Mouse (Mus musculus) embryo, embryonic 11.5 days (tissue): ENCODE measurements around the gene Cyp2ab1.
A peak's percentile ranks its signal among the peaks of the same experiment; 100 is the strongest.
"Not testable (repeated sequence)": the region's sequence is repeated elsewhere in the genome, so short reads cannot be mapped to it uniquely, and the experiment has no call there.

ENCODE experiments used
- DNase-seq: peaks from one replicate; pipeline ENCODE4 v3.0.0-alpha.2; 2012; ENCODE audit warnings: low read depth, low spot score

Gene Cyp2ab1

DNA sequence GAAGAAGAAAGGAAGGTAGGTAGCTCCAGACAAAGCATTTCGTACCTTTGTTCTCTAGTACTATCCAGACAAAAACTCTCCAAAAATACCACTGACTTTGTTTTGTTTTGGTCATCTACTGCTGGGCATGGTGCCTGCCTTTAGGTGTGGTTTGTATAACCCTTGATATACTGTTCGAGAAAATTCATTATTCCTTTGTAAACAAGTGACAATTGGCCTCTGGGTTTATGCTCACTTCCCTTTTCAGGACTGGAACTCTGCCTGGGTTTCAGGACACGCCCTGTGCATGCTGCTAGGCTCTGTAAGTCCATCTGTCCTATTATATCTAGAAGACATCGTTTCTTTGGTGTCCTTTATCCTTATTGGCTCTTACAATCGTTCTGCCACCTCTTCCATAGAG, at the start of gene Cyp2ab1:
Gene Cyp2ab1 (minus strand): TSS at position 119 of the 400 bp plus-strand sequence.
- DNase-seq, result no peak

DNA sequence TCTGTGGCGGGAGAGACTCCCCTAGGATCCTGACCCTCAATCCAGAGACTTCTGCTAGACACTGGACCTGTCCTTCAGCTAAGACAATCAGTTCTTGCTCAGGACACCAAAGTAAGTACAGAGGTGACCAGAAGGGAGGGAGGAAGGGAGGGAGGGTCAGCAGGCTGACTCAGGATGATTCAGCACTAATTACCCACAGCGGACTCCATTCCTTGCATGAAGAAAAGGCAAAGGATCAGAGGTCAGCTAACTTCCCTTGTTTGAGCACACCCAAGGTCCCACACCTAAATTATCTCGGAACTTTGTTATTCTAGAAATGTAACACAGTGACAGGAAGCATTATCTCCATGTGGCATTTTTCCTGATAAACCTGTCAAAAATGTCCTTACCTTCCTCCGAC, 46.5 kb upstream of the Cyp2ab1 start:
- no peak for DNase-seq

- no peak for DNase-seq
Measured at GRCm38 (mm10) chr16:20368221-20368620, 43.0 kb upstream of the Cyp2ab1 start.

DNA sequence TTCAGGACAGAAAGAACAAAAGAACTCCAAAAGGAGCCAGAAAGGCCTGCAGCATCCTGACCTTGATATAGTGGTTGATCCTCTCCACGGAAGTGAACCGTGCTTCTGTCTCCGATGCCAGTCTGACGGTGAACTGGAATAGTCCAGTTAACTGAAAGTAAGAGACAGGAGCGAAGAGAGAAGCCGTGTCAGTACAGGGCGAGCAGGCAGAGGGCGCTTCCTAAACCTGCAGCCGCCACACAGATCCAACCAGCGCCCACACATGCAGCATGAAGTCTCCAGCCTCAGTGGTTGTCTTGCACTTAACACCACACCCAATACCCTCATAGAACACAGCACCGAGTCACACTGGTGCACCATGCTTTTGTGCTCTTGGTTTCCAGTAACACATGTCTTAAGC, 36.9 kb upstream of the Cyp2ab1 start:
- no peak for DNase-seq

- DNase-seq, result not testable (repeated sequence)
Measured at GRCm38 (mm10) chr16:20361496-20361895, 36.3 kb upstream of the Cyp2ab1 start.

GRCm38 (mm10) chr16:20359643-20360295, 34.6 kb upstream of the Cyp2ab1 start:
- no peak for DNase-seq

- DNase-seq, result no peak
Measured at GRCm38 (mm10) chr16:20357837-20358236, 32.6 kb upstream of the Cyp2ab1 start.

- DNase-seq, result no peak
Measured at GRCm38 (mm10) chr16:20354762-20355161, 29.6 kb upstream of the Cyp2ab1 start.

GRCm38 (mm10) chr16:20354011-20354410, 28.8 kb upstream of the Cyp2ab1 start:
- no peak for DNase-seq

GRCm38 (mm10) chr16:20345464-20345863, 20.3 kb upstream of the Cyp2ab1 start:
- no peak for DNase-seq

DNA sequence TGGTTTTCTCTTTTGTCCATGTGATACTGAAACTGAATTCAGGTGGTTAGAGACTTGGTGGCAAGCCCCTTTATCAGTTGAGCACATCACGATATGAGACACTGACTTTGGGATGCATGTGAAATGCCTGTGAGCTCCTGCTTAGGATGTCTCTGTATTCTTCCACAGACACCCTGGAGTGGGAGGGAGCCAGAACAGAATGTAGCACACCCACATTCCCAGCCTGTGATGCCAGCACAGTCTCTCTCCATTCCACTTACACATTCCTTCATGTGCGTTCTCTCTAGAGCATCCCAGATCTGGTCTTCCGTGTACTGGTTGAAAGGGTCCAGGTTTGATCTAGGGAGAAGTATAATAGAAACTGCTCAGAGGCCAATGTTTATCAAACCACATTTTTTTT, 13.4 kb upstream of the Cyp2ab1 start:
- DNase-seq, result no peak

- DNase-seq, result no peak
Measured at GRCm38 (mm10) chr16:20334918-20335317, 9.7 kb upstream of the Cyp2ab1 start.

DNA sequence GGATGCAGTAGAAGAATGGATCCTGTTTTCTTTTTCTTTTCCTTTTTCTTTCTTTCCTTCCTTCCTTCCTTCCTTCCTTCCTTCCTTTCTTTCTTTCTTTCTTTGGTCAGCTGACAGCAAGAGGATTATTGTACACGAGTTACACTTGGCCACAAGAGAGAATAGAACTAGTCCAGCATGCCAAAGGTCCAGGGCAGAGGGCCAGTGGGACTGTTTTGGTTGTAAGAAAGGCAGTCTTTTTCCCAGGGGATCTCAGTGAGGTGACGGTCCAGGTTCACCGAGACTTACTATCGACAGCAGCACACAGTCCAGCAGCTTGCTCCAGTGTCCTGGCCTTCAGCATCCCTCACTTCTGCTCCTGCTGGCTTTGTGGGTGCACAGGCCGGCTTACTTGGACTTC, 3.1 kb upstream of the Cyp2ab1 start:
- no peak for DNase-seq

DNA sequence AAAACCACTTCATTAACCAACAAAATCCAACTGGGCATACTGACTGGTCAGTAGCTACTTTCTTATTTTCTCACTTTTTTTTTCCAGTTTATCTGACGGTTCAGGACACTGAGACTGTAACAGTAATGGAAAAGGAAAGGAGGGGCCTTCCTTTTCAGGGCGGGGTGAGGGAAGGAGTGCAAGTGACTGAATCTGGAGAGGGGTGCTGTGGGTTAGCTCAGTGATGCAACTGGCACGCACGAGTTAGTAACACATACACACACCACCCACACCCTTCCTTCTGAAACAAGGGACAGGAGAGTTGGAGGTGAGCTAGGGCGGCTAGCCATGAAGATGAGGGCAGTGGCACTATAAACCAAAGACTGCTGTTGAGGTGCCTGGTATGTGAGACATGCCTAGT, 1.3 kb downstream of the Cyp2ab1 start:
- DNase-seq, result no peak

GRCm38 (mm10) chr16:20322274-20322673, 2.9 kb downstream of the Cyp2ab1 start:
- no peak for DNase-seq

DNA sequence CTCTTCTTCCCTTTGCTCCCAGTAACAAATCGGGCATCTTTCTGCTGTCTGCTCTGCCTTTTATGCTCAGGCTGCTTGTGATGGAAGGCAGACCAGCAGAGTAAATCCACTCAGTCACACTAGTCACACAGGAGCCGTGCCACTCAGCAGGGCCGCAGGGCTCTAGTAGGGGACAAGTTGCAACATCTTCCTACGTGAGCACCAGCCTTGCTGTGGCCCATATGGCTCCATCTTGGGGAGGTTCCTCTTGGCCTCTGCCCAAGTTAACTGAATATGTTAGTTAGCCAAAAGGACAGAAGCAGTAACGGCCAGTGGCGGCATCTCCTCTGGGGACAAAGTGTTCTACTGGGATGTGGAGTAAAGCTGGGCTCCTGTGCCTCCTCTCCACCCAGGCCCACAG, 8.4 kb downstream of the Cyp2ab1 start:
- DNase-seq, result no peak

- no peak for DNase-seq
Measured at GRCm38 (mm10) chr16:20315266-20315665, 9.9 kb downstream of the Cyp2ab1 start.

- DNase-seq, result no peak
Measured at GRCm38 (mm10) chr16:20312272-20312671, 12.9 kb downstream of the Cyp2ab1 start.

- DNase-seq, result peak; percentile 87
Measured at GRCm38 (mm10) chr16:20301770-20302649, 23.2 kb downstream of the Cyp2ab1 start, which contains the start of gene Parl. Gene Parl (minus strand): TSS chr16:20302387.

DNA sequence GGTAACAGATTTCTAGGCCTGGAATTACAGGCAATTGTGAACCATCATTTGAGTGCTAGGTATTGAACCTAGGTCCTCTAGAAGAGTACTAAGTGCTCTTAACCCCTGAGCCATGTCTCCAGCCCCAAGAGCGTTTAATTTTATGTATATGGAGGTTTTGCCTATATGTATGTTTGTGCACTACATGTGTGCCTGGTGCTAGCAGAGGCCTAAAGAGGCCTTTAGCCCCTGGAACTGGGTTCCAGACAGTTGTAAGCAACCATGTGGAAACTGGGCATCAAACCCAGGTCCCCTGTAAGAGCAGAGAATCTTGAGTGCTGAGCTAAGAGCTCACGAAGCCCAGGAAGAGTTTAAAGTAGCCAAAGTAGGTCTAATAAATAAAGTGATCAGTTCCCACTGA, 25.1 kb downstream of the Cyp2ab1 start:
- DNase-seq, result no peak

DNA sequence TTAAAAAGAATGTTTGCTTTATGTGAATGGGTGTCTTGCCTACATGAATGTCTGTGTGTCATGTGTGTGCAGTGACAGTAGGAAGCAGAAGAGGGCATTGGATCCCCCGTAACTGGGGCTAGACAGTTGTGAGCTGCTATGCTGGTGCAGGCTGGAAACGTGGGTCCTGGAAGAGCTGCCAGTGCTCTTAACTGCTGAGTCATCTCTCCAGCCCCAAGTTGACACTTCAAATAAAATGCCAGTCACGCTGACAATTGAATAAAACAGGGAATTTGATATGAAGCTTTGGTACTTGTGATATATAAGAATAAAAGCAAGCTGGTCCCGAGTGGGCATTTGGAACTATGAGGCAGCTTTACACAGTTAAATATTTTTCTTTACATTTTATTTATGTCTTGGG, 45.0 kb downstream of the Cyp2ab1 start:
- DNase-seq, result no peak

GRCm38 (mm10) chr16:20279395-20279794, 45.8 kb downstream of the Cyp2ab1 start:
- no peak for DNase-seq

DNA sequence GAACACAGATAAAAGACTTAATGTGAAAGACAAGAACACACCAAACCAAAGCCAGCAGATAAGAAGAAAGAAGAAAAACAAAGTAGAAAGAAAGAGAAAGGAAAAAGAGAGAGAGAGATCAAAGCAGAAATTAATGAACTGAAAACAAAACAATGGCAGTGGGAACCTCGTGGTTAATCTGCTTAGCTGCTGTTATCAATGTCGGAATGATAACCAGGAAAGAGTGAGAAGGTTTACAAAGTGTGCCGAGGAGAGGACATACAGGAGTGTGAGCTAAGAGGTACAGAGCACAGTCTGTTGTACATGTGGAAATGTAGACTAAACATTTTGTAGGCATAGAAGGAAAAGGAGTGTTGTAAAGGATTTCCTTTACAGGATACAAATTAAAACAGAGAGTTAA, 52.2 kb downstream of the Cyp2ab1 start:
- DNase-seq, result no peak
